Mouse (Mus musculus) leukemia stem cell, adult 10-12 weeks (primary cell): ENCODE data around the gene Pfkfb3. TPM values are rescaled to one million over a fixed set of nuclear protein-coding genes. Genes with fewer than 3 reads are reported as not detected.

Experiments used
- polyA plus RNA-seq: library from polyadenylated mRNA; stranded (reverse); fragments of >175 nt; gene quantifications from 2 replicates; pipeline ENCODE4 v1.2.3, GENCODE M21; 2012; ENCODE audit warnings: low replicate concordance

The Pfkfb3 gene
- polyA plus RNA-seq, result 2.3 and 2.8 TPM in 2 replicates

DNA sequence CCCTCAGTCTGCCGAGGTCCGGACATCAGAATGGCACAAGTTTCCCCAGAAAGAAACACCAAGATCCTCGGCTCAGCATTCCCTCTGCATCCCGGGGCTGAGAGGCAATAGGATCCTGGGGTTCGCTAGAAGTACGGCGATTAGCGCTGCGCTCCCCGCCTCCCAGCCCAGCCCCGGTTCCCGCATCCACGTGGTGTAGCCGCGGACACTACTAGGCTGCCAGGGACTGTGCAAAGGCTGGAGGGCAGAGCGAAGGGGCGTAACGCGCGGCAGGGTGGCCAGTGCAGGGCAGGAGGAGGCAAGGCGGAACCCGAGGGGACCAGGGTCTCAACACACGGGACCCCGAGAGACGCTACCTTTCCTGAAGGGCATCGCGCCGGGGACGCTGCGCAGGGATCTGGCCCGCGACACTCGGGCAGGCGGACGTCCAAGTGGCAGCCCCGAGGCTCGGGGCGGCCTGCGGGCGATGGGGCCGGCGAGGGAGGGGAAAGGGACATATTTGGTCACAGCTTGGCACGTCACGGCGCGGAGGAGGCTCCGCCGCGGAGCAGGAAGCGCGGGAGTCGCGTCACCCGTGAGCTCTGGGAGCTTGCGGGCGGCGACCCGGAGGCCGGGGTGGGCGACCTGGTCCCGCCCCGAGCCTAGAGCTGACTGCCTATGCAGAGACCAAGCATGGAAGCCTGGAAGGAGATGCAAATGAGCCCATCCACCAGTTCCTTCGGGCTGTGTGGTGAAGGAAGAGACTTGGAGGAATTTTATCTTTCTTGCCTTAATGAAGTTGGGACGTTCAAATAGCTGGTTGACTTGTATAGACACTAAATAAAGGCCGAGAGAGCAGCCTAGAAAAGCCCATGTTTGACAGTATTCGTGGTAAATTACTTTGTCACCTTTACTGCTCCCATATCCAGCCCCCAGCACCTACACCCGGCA, at the start of gene Pfkfb3:
Gene Pfkfb3 (minus strand): TSS at position 607 of the 930 bp plus-strand sequence.

Other genes starting within 250 kb of the Pfkfb3 start
- gene Rbm17, start 50.1 kb upstream of the Pfkfb3 start, polyA plus RNA-seq, result 36.1 and 47.6 TPM in 2 replicates
- not detected in 2 replicates for gene Gm17490, start 72.2 kb upstream of the Pfkfb3 start, polyA plus RNA-seq
- gene Il2ra, start 88.7 kb upstream of the Pfkfb3 start, polyA plus RNA-seq, result 0.09 and 0.38 TPM in 2 replicates
- gene Il15ra, start 151.2 kb upstream of the Pfkfb3 start, polyA plus RNA-seq, result 0.57 and 0.73 TPM in 2 replicates
- gene Fbh1, start 223.5 kb upstream of the Pfkfb3 start, polyA plus RNA-seq, result 4.2 and 7.7 TPM in 2 replicates
- gene Ankrd16, start 223.8 kb upstream of the Pfkfb3 start, polyA plus RNA-seq, result 2.7 and 8.4 TPM in 2 replicates